Mouse (Mus musculus) kidney, adult 2 months (tissue): ENCODE data around the gene Mcmbp.

Experiments
- CTCF ChIP-seq: fragments of 200-500 bp; conservative IDR thresholded peaks from 2 replicates; pipeline ENCODE4 v1.5.1; 2011; ENCODE audit warnings: low read depth, mild to moderate bottlenecking, control low read depth, low read length, moderate library complexity, mixed read lengths; ENCODE audit not compliant: insufficient read depth, insufficient read length
- POLR2A ChIP-seq: fragments of 200-500 bp; IDR thresholded peaks from one replicate; pipeline ENCODE4 v1.6.1; 2011; ENCODE audit warnings: low read depth, low read length, control low read depth

DNA sequence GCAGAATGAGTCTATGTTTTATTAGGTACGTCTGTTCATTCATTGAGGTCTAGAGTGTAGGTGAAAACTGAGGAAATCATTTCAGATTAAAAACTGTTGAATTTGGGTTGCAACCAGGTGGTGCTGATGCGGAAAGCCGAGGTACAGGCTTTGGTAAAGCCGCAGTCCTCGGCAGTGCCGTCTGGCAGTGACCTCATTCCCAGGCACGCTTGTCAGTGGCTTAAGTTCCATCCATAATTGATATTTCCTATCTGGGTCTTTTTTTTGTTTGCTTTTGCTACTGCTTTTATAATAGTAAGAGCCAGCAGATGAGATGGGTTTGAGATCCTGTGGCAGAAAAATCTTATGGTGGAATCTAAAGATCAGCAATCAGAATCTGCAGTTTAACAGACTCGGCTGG lies 50.9 kb downstream of the Mcmbp start:
- TF ChIP-seq CTCF, result no peak
- no peak for TF ChIP-seq POLR2A
